ENCODE assay signal across 8 mouse cellular contexts in the genomic region with DNA sequence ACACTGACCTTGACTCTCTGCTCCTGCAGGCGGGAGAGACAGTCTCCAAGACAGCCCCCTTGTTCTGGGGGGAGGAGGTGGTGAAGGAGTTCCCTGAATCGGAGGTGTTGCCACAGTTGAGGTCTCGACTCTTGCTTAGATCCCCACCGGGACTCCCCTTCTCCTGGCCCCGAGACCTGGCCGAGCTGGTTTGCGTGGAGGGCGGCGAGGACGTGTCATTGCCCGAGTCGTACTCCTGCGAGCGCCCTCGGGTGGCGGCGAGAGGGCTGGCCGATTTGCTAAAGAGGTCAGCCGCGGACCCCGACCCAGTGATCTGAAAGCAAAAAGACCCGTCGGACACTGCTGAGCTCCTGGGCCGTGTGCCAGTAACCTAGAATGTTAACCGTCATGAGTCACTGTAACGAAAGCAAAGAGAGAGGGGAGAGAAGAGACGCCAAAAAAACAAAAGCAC. TPM values are rescaled to one million over a fixed set of nuclear protein-coding genes. Genes with fewer than 3 reads are reported as not detected.
DNase-seq lines count a peak whose midpoint lies in the region; ATAC-seq lines count a peak whose summit lies in the region.

No protein-coding gene starts in this region.

- no peak overlapping the region for H3K27ac ChIP-seq in intestine, embryonic 15.5 days
- H3K27ac ChIP-seq in liver, embryonic 13.5 days, result no peak overlapping the region
- H3K27ac ChIP-seq in neural tube, embryonic 12.5 days, result no peak overlapping the region

- peak overlapping the region; percentile 42 for H3K9ac ChIP-seq in intestine, embryonic 15.5 days
- no peak overlapping the region for H3K9ac ChIP-seq in liver, embryonic 13.5 days
- no peak overlapping the region for H3K9ac ChIP-seq in neural tube, embryonic 12.5 days

- peak overlapping the region; percentile 67 for H3K4me2 ChIP-seq in intestine, embryonic 15.5 days (replicated peaks)
- H3K4me2 ChIP-seq in liver, embryonic 13.5 days, result peak overlapping the region; percentile 42
- peak overlapping the region; percentile 46 for H3K4me2 ChIP-seq in neural tube, embryonic 12.5 days (replicated peaks)

- peak overlapping the region; percentile 23 for H3K4me3 ChIP-seq in intestine, embryonic 15.5 days (replicated peaks)
- peak overlapping the region; percentile 27; the same call in 1 of the 2 replicates for H3K4me3 ChIP-seq in liver, embryonic 13.5 days (replicated peaks)
- H3K4me3 ChIP-seq in neural tube, embryonic 12.5 days, result no peak overlapping the region

- DNase-seq in layer of hippocampus, adult 11-12 months (ENCODE audit: low spot score), result peak; percentile 43
- DNase-seq in layer of hippocampus, adult 9-10 months (ENCODE audit: low spot score), result no peak
- DNase-seq in liver, embryonic 13.5 days, result peak; percentile 8
- DNase-seq in urinary bladder, postnatal 25 days (ENCODE audit: low spot score), result peak; percentile 59

- H3K4me1 ChIP-seq in intestine, embryonic 15.5 days (replicated peaks), result 0 out of 2 replicates have a peak, but pooled peaks cover 4% of the 10 kb centered on the region
- H3K4me1 ChIP-seq in liver, embryonic 13.5 days (replicated peaks), result no peaks in the 10 kb centered on the region
- peaks cover 9% of the 10 kb centered on the region; the same call in 1 of the 2 replicates for H3K4me1 ChIP-seq in neural tube, embryonic 12.5 days

- no peaks in the 10 kb centered on the region for H3K27me3 ChIP-seq in intestine, embryonic 15.5 days (replicated peaks)
- peaks cover 9% of the 10 kb centered on the region; the same call in 1 of the 2 replicates for H3K27me3 ChIP-seq in liver, embryonic 13.5 days
- H3K27me3 ChIP-seq in neural tube, embryonic 12.5 days (replicated peaks), result 0 out of 2 replicates have a peak, but pooled peaks cover 3% of the 10 kb centered on the region

- WGBS in intestine, embryonic 15.5 days, result 3% methylated on average over 27 of the region's 27 CpGs
- 3% methylated on average over 27 of the region's 27 CpGs for WGBS in liver, embryonic 13.5 days (ENCODE audit: insufficient replicate concordance)
- WGBS in neural tube, embryonic 12.5 days, result 3% methylated on average over 27 of the region's 27 CpGs

- H3K36me3 ChIP-seq in intestine, embryonic 15.5 days, result no peaks in the 10 kb centered on the region
- H3K36me3 ChIP-seq in liver, embryonic 13.5 days, result no peaks in the 10 kb centered on the region
- peaks cover 14% of the 10 kb centered on the region; the same call in 1 of the 2 replicates for H3K36me3 ChIP-seq in neural tube, embryonic 12.5 days

- no peaks in the 10 kb centered on the region for H3K9me3 ChIP-seq in intestine, embryonic 15.5 days
- no peaks in the 10 kb centered on the region for H3K9me3 ChIP-seq in liver, embryonic 13.5 days (replicated peaks)
- H3K9me3 ChIP-seq in neural tube, embryonic 12.5 days, result no peaks in the 10 kb centered on the region

- ATAC-seq in common myeloid progenitor, adult 5-6 weeks (replicated peaks; ENCODE audit: low read depth, poor library complexity, severe bottlenecking), result peak; percentile 45
- peak; percentile 48 for ATAC-seq in granulocyte monocyte progenitor cell, adult 5-6 weeks (replicated peaks; ENCODE audit: poor library complexity, severe bottlenecking)
- peak; percentile 17; the same call in 1 of the 2 replicates for ATAC-seq in intestine, embryonic 15.5 days
- no peak for ATAC-seq in liver, embryonic 13.5 days (ENCODE audit: low read depth)
- no peak for ATAC-seq in neural tube, embryonic 12.5 days (ENCODE audit: low FRiP score, low read depth)

RNA-seq across cellular contexts. Expression of gene Hspb8, which starts 30.8 kb away (rescaled TPM):
- total RNA-seq in common myeloid progenitor, adult 5-6 weeks (2017), result not detected in 2 replicates
- total RNA-seq in granulocyte monocyte progenitor cell, adult 5-6 weeks (2014; fragmentation: Nextera tagmentation), result not detected in 2 replicates
- not detected in 2 replicates for total RNA-seq in granulocyte monocyte progenitor cell, adult 5-6 weeks (2017)
- polyA plus RNA-seq in intestine, embryonic 15.5 days (2015; fragmentation: Nextera tagmentation; extraction: Ambion mirVana), result 11.4 and 12.1 TPM in 2 replicates
- 1.1 and 1.6 TPM in 2 replicates for polyA plus RNA-seq in liver, embryonic 13.5 days (2015; fragmentation: Nextera tagmentation; extraction: Ambion mirVana)
- 4.4 and 5.4 TPM in 2 replicates for polyA plus RNA-seq in neural tube, embryonic 12.5 days (2016; fragmentation: Nextera tagmentation; extraction: Ambion mirVana)

Comparison
In these comparisons a context has a peak if more than half of its experiments do, and no peak if none do; other contexts are left out.
1. ATAC-seq: peak in common myeloid progenitor, adult 5-6 weeks (single experiment), granulocyte monocyte progenitor cell, adult 5-6 weeks (single experiment) and intestine, embryonic 15.5 days (single experiment); none in liver, embryonic 13.5 days (single experiment) and neural tube, embryonic 12.5 days (single experiment).
2. Peak in every context shown above with its lines, with median percentiles within 50 percentile points of each other: H3K4me2 ChIP-seq.